Mouse (Mus musculus) embryonic facial prominence, embryonic 15.5 days (tissue): Measurements from ENCODE around the gene Pdcd6ip. TPM values are rescaled to one million over a fixed set of nuclear protein-coding genes. Genes with fewer than 3 reads are reported as not detected.

Source experiments
- ATAC-seq: fragments of 200-750 bp; cut with Nextera tagmentation; 2 replicates; pipeline ENCODE4 v1.8.0; 2017; ENCODE audit warnings: low read depth, moderate TSS enrichment; ENCODE audit not compliant: insufficient number of reproducible peaks, low FRiP score, low TSS enrichment
- H3K27ac ChIP-seq: fragments of 300-500 bp; sonication (generic); replicated peaks from 2 replicates; pipeline ENCODE4 v1.5.1; 2015; ENCODE audit warnings: mild to moderate bottlenecking, inconsistent platforms
- H3K27me3 ChIP-seq: fragments of 300-500 bp; sonication (generic); 2 replicates; pipeline ENCODE4 v1.6.1; 2015; ENCODE audit warnings: inconsistent platforms
- H3K36me3 ChIP-seq: fragments of 300-500 bp; sonication (generic); 2 replicates; pipeline ENCODE4 v1.6.1; 2015; ENCODE audit warnings: mild to moderate bottlenecking, inconsistent platforms
- H3K4me1 ChIP-seq: fragments of 300-500 bp; sonication (generic); 2 replicates; pipeline ENCODE4 v1.6.1; 2015; ENCODE audit warnings: inconsistent platforms
- H3K4me2 ChIP-seq: fragments of 300-500 bp; sonication (generic); replicated peaks from 2 replicates; pipeline ENCODE4 v1.6.1; 2015; ENCODE audit warnings: mild to moderate bottlenecking, inconsistent platforms
- H3K4me3 ChIP-seq: fragments of 300-500 bp; sonication (generic); replicated peaks from 2 replicates; pipeline ENCODE4 v1.5.1; 2015; ENCODE audit warnings: mild to moderate bottlenecking, inconsistent platforms
- H3K9ac ChIP-seq: fragments of 300-500 bp; sonication (generic); 2 replicates; pipeline ENCODE4 v1.6.1; 2015; ENCODE audit warnings: inconsistent platforms
- H3K9me3 ChIP-seq: fragments of 300-500 bp; sonication (generic); replicated peaks from 2 replicates; pipeline ENCODE4 v1.6.1; 2016; ENCODE audit warnings: inconsistent platforms
- WGBS: fragments of 180-500 bp; shearing (Covaris S2); methylation state at CpG from one replicate; pipeline ENCODE4 v1.1.7; 2015; 5-methylcytosine and 5-hydroxymethylcytosine counted together
- polyA plus RNA-seq: library from polyadenylated mRNA; unstranded; fragments of >200 nt; fragmentation: Nextera tagmentation; extraction: Ambion mirVana; gene quantifications from 2 replicates; pipeline ENCODE4 v1.2.1, GENCODE M21; 2015

Pdcd6ip gene
- polyA plus RNA-seq, 1 experiment from 2014 or later = 73.5 TPM

GRCm38 (mm10) chr9:113644701-113645100, 63.4 kb downstream of the Pdcd6ip start:
- Histone ChIP-seq H3K27me3 (no peaks in the 10 kb centered on the region), H3K36me3 (no peaks in the 10 kb centered on the region), H3K4me2 (no peak overlapping the region), H3K4me1 (no peaks in the 10 kb centered on the region), H3K4me3 (no peak overlapping the region), H3K9ac (no peak overlapping the region), H3K27ac (no peak overlapping the region), H3K9me3 (no peaks in the 10 kb centered on the region)
- WGBS = 40% methylated on average over 5 of the region's 5 CpGs
- no peak for ATAC-seq

GRCm38 (mm10) chr9:113644076-113644475, 64.0 kb downstream of the Pdcd6ip start:
- no peaks in the 10 kb centered on the region for H3K9me3 ChIP-seq
- WGBS = 75% methylated on average over 3 of the region's 3 CpGs
- ATAC-seq = no peak

GRCm38 (mm10) chr9:113643669-113644068, 64.4 kb downstream of the Pdcd6ip start:
- Histone ChIP-seq H3K4me3 (no peak overlapping the region), H3K27ac (no peak overlapping the region), H3K9me3 (no peaks in the 10 kb centered on the region), H3K4me2 (no peak overlapping the region), H3K9ac (no peak overlapping the region), H3K27me3 (no peaks in the 10 kb centered on the region), H3K36me3 (no peaks in the 10 kb centered on the region), H3K4me1 (no peaks in the 10 kb centered on the region)
- WGBS = 81% methylated on average over 15 of the region's 15 CpGs
- no peak for ATAC-seq

More at GRCm38 (mm10) chr9:113644076-113644475, 64.0 kb downstream of the Pdcd6ip start:
- Histone ChIP-seq H3K27me3 (no peaks in the 10 kb centered on the region), H3K27ac (no peak overlapping the region), H3K36me3 (no peaks in the 10 kb centered on the region), H3K4me2 (no peak overlapping the region), H3K4me3 (no peak overlapping the region), H3K9ac (no peak overlapping the region), H3K4me1 (no peaks in the 10 kb centered on the region)

GRCm38 (mm10) chr9:113634986-113635385, 73.1 kb downstream of the Pdcd6ip start:
- Histone ChIP-seq H3K36me3 (no peaks in the 10 kb centered on the region), H3K9ac (no peak overlapping the region), H3K27ac (no peak overlapping the region), H3K27me3 (no peaks in the 10 kb centered on the region), H3K9me3 (no peaks in the 10 kb centered on the region), H3K4me1 (no peaks in the 10 kb centered on the region), H3K4me3 (no peak overlapping the region), H3K4me2 (no peak overlapping the region)
- no peak for ATAC-seq
- 17% methylated on average over 7 of the region's 7 CpGs for WGBS

- WGBS = 61% methylated on average over 8 of the region's 8 CpGs
- no peak overlapping the region for H3K4me3 ChIP-seq
Observed at GRCm38 (mm10) chr9:113633168-113633744, 74.8 kb downstream of the Pdcd6ip start.

GRCm38 (mm10) chr9:113632350-113633043, 75.6 kb downstream of the Pdcd6ip start:
- no peak overlapping the region for H3K4me2 ChIP-seq
- no peak for ATAC-seq
- WGBS = 64% methylated on average over 9 of the region's 9 CpGs
- no peaks in the 10 kb centered on the region for H3K9me3 ChIP-seq
- no peak overlapping the region for H3K9ac ChIP-seq
- H3K36me3 ChIP-seq = no peaks in the 10 kb centered on the region
- no peak overlapping the region for H3K4me3 ChIP-seq
- no peak overlapping the region for H3K27ac ChIP-seq
- H3K4me1 ChIP-seq = no peaks in the 10 kb centered on the region
- no peaks in the 10 kb centered on the region for H3K27me3 ChIP-seq

More at GRCm38 (mm10) chr9:113633168-113633744, 74.8 kb downstream of the Pdcd6ip start:
- Histone ChIP-seq H3K27ac (no peak overlapping the region), H3K4me2 (no peak overlapping the region), H3K9ac (no peak overlapping the region), H3K27me3 (no peaks in the 10 kb centered on the region), H3K36me3 (no peaks in the 10 kb centered on the region), H3K4me1 (no peaks in the 10 kb centered on the region), H3K9me3 (no peaks in the 10 kb centered on the region)
- no peak for ATAC-seq

GRCm38 (mm10) chr9:113629632-113630031, 78.4 kb downstream of the Pdcd6ip start:
- Histone ChIP-seq H3K9ac (no peak overlapping the region), H3K4me2 (no peak overlapping the region), H3K27ac (no peak overlapping the region), H3K27me3 (no peaks in the 10 kb centered on the region), H3K9me3 (no peaks in the 10 kb centered on the region), H3K4me1 (0 out of 2 replicates have a peak, but pooled peaks cover 3% of the 10 kb centered on the region), H3K4me3 (no peak overlapping the region), H3K36me3 (no peaks in the 10 kb centered on the region)
- ATAC-seq = no peak
- WGBS = 3% methylated on average over 9 of the region's 9 CpGs

GRCm38 (mm10) chr9:113629191-113629590, 78.9 kb downstream of the Pdcd6ip start:
- Histone ChIP-seq H3K4me1 (0 out of 2 replicates have a peak, but pooled peaks cover 3% of the 10 kb centered on the region), H3K4me3 (no peak overlapping the region), H3K4me2 (no peak overlapping the region), H3K27ac (no peak overlapping the region), H3K36me3 (no peaks in the 10 kb centered on the region), H3K27me3 (no peaks in the 10 kb centered on the region), H3K9me3 (no peaks in the 10 kb centered on the region), H3K9ac (no peak overlapping the region)
- 76% methylated on average over 11 of the region's 11 CpGs for WGBS
- ATAC-seq = no peak

GRCm38 (mm10) chr9:113628780-113629179, 79.3 kb downstream of the Pdcd6ip start:
- Histone ChIP-seq H3K4me1 (0 out of 2 replicates have a peak, but pooled peaks cover 3% of the 10 kb centered on the region), H3K36me3 (no peaks in the 10 kb centered on the region)

GRCm38 (mm10) chr9:113626730-113627129, 81.3 kb downstream of the Pdcd6ip start:
- Histone ChIP-seq H3K4me3 (no peak overlapping the region), H3K36me3 (no peaks in the 10 kb centered on the region), H3K9me3 (no peaks in the 10 kb centered on the region), H3K9ac (no peak overlapping the region), H3K4me1 (0 out of 2 replicates have a peak, but pooled peaks cover 3% of the 10 kb centered on the region), H3K4me2 (no peak overlapping the region), H3K27ac (no peak overlapping the region), H3K27me3 (no peaks in the 10 kb centered on the region)
- 68% methylated on average over 10 of the region's 10 CpGs for WGBS
- no peak for ATAC-seq

More at GRCm38 (mm10) chr9:113628780-113629179, 79.3 kb downstream of the Pdcd6ip start:
- no peaks in the 10 kb centered on the region for H3K27me3 ChIP-seq
- H3K27ac ChIP-seq = no peak overlapping the region
- no peak overlapping the region for H3K9ac ChIP-seq
- no peak for ATAC-seq
- no peak overlapping the region for H3K4me3 ChIP-seq
- WGBS = 94% methylated on average over 1 of the region's 1 CpGs
- no peaks in the 10 kb centered on the region for H3K9me3 ChIP-seq
- no peak overlapping the region for H3K4me2 ChIP-seq

GRCm38 (mm10) chr9:113624086-113624485, 84.0 kb downstream of the Pdcd6ip start:
- Histone ChIP-seq H3K4me3 (no peak overlapping the region), H3K27ac (no peak overlapping the region), H3K9me3 (no peaks in the 10 kb centered on the region), H3K27me3 (no peaks in the 10 kb centered on the region), H3K4me1 (0 out of 2 replicates have a peak, but pooled peaks cover 3% of the 10 kb centered on the region), H3K9ac (no peak overlapping the region), H3K36me3 (no peaks in the 10 kb centered on the region), H3K4me2 (no peak overlapping the region)
- ATAC-seq = no peak
- WGBS = 54% methylated on average over 6 of the region's 6 CpGs
